Mouse (Mus musculus) liver, embryonic 11.5 days (tissue): ENCODE results near the gene Ppp4r1. TPM values are rescaled to one million over a fixed set of nuclear protein-coding genes. Genes with fewer than 3 reads are reported as not detected.

ENCODE experiments used
- ATAC-seq: fragments of 200-750 bp; cut with Nextera tagmentation; replicated peaks from 2 replicates; pipeline ENCODE4 v1.8.0; 2017; ENCODE audit warnings: moderate number of reproducible peaks, mild to moderate bottlenecking, moderate TSS enrichment, moderate library complexity; ENCODE audit not compliant: low FRiP score
- DNase-seq: peaks from one replicate; pipeline ENCODE4 v3.0.0-alpha.2; 2017; ENCODE audit warnings: low spot score
- H3K27ac ChIP-seq: fragments of 300-500 bp; sonication (generic); 2 replicates; pipeline ENCODE4 v1.5.1; 2014; ENCODE audit warnings: mild to moderate bottlenecking, low read depth, low read length, control low read depth
- H3K27me3 ChIP-seq: fragments of 300-500 bp; sonication (generic); replicated peaks from 2 replicates; pipeline ENCODE4 v1.6.1; 2014; ENCODE audit warnings: low read length, mixed read lengths; ENCODE audit not compliant: control insufficient read depth, insufficient read depth
- H3K36me3 ChIP-seq: fragments of 300-500 bp; sonication (generic); 2 replicates; pipeline ENCODE4 v1.6.1; 2014; ENCODE audit warnings: mild to moderate bottlenecking, low read length, moderate library complexity, mixed read lengths; ENCODE audit not compliant: control insufficient read depth, insufficient read depth
- H3K4me1 ChIP-seq: fragments of 300-500 bp; sonication (generic); replicated peaks from 2 replicates; pipeline ENCODE4 v1.6.1; 2014; ENCODE audit warnings: low read length, mixed read lengths; ENCODE audit not compliant: control insufficient read depth, insufficient read depth
- H3K4me2 ChIP-seq: fragments of 300-500 bp; sonication (generic); 2 replicates; pipeline ENCODE4 v1.6.1; 2014; ENCODE audit warnings: mild to moderate bottlenecking, control low read depth, moderate library complexity
- H3K4me3 ChIP-seq: fragments of 300-500 bp; sonication (generic); 2 replicates; pipeline ENCODE4 v1.5.1; 2014; ENCODE audit warnings: low read depth, low read length, control low read depth
- H3K9ac ChIP-seq: fragments of 300-500 bp; sonication (generic); 2 replicates; pipeline ENCODE4 v1.6.1; 2014; ENCODE audit warnings: low read depth, low read length, control low read depth
- H3K9me3 ChIP-seq: fragments of 300-500 bp; sonication (generic); 2 replicates; pipeline ENCODE4 v1.6.1; 2016; ENCODE audit warnings: low read length, inconsistent platforms, mixed read lengths; ENCODE audit not compliant: control insufficient read depth
- WGBS: fragments of 180-500 bp; shearing (Covaris S2); extraction: QIAGEN DNeasy Blood & Tissue Kit; methylation state at CpG from one replicate; pipeline ENCODE4 v1.1.7; 2014; 5-methylcytosine and 5-hydroxymethylcytosine counted together
- polyA plus RNA-seq: library from polyadenylated mRNA; unstranded; fragments of >200 nt; fragmentation: Nextera tagmentation; extraction: Ambion mirVana; gene quantifications from 2 replicates; pipeline ENCODE4 v1.2.1, GENCODE M21; 2014

The Ppp4r1 gene
- polyA plus RNA-seq, 1 experiment from 2014 or later = 25.5 TPM

- WGBS = 46% methylated on average over 3 of the region's 3 CpGs
- ATAC-seq = no peak
- DNase-seq = no peak
Observed at GRCm38 (mm10) chr17:65866201-65866600, 83.8 kb downstream of the Ppp4r1 start.

GRCm38 (mm10) chr17:65867996-65868395, 85.6 kb downstream of the Ppp4r1 start:
- H3K4me2 ChIP-seq = no peak overlapping the region
- ATAC-seq (no peak), DNase-seq (no peak)
- H3K4me3 ChIP-seq = no peak overlapping the region
- no peaks in the 10 kb centered on the region for H3K27me3 ChIP-seq
- H3K36me3 ChIP-seq = 0 out of 2 replicates have a peak, but pooled peaks cover 2% of the 10 kb centered on the region
- no peaks in the 10 kb centered on the region for H3K9me3 ChIP-seq
- peaks cover 11% of the 10 kb centered on the region for H3K4me1 ChIP-seq
- 87% methylated on average over 5 of the region's 5 CpGs for WGBS
- no peak overlapping the region for H3K27ac ChIP-seq
- no peak overlapping the region for H3K9ac ChIP-seq

More at GRCm38 (mm10) chr17:65866201-65866600, 83.8 kb downstream of the Ppp4r1 start:
- Histone ChIP-seq H3K9me3 (no peaks in the 10 kb centered on the region), H3K27me3 (no peaks in the 10 kb centered on the region), H3K4me3 (no peak overlapping the region), H3K4me2 (no peak overlapping the region), H3K9ac (no peak overlapping the region), H3K27ac (no peak overlapping the region), H3K4me1 (no peaks in the 10 kb centered on the region; the same call in 1 of the 2 replicates), H3K36me3 (0 out of 2 replicates have a peak, but pooled peaks cover 2% of the 10 kb centered on the region)

GRCm38 (mm10) chr17:65869720-65870119, 87.3 kb downstream of the Ppp4r1 start:
- Histone ChIP-seq H3K4me2 (no peak overlapping the region), H3K9me3 (no peaks in the 10 kb centered on the region), H3K4me1 (peaks cover 11% of the 10 kb centered on the region), H3K4me3 (no peak overlapping the region), H3K27me3 (no peaks in the 10 kb centered on the region), H3K36me3 (0 out of 2 replicates have a peak, but pooled peaks cover 2% of the 10 kb centered on the region), H3K27ac (no peak overlapping the region), H3K9ac (no peak overlapping the region)
- DNase-seq (no peak), ATAC-seq (no peak)
- 72% methylated on average over 10 of the region's 10 CpGs for WGBS

GRCm38 (mm10) chr17:65870146-65870545, 87.8 kb downstream of the Ppp4r1 start:
- no peak overlapping the region for H3K27ac ChIP-seq
- 31% methylated on average over 4 of the region's 4 CpGs for WGBS
- H3K27me3 ChIP-seq = no peaks in the 10 kb centered on the region
- no peak overlapping the region for H3K9ac ChIP-seq
- ATAC-seq (0 out of 2 replicates have a peak, but pooled peaks have one; percentile 13), DNase-seq (no peak)
- H3K4me1 ChIP-seq = peaks cover 11% of the 10 kb centered on the region
- H3K9me3 ChIP-seq = no peaks in the 10 kb centered on the region
- no peak overlapping the region for H3K4me2 ChIP-seq
- H3K4me3 ChIP-seq = no peak overlapping the region
- H3K36me3 ChIP-seq = 0 out of 2 replicates have a peak, but pooled peaks cover 2% of the 10 kb centered on the region

- DNase-seq = no peak
- H3K9me3 ChIP-seq = no peaks in the 10 kb centered on the region
- ATAC-seq = no peak
- no peak overlapping the region for H3K9ac ChIP-seq
- WGBS = 59% methylated on average over 5 of the region's 5 CpGs
- no peak overlapping the region for H3K4me3 ChIP-seq
- H3K4me1 ChIP-seq = peaks cover 11% of the 10 kb centered on the region
- no peaks in the 10 kb centered on the region for H3K27me3 ChIP-seq
- H3K36me3 ChIP-seq = peaks cover 2% of the 10 kb centered on the region; the same call in 1 of the 2 replicates
- peak overlapping the region; percentile 43; the same call in 1 of the 2 replicates for H3K27ac ChIP-seq
- no peak overlapping the region for H3K4me2 ChIP-seq
Observed at GRCm38 (mm10) chr17:65871641-65872041, 89.3 kb downstream of the Ppp4r1 start.

- Histone ChIP-seq H3K27ac (no peak overlapping the region), H3K4me3 (no peak overlapping the region), H3K9me3 (no peaks in the 10 kb centered on the region), H3K4me2 (no peak overlapping the region), H3K4me1 (peaks cover 11% of the 10 kb centered on the region), H3K27me3 (no peaks in the 10 kb centered on the region), H3K9ac (no peak overlapping the region), H3K36me3 (peaks cover 2% of the 10 kb centered on the region; the same call in 1 of the 2 replicates)
- ATAC-seq (no peak), DNase-seq (no peak)
- 58% methylated on average over 6 of the region's 6 CpGs for WGBS
Observed at GRCm38 (mm10) chr17:65872051-65872450, 89.7 kb downstream of the Ppp4r1 start.

- WGBS = 55% methylated on average over 6 of the region's 6 CpGs
- peaks cover under 1% of the 10 kb centered on the region; the same call in 1 of the 2 replicates for H3K36me3 ChIP-seq
- ATAC-seq = peak; percentile 51
- H3K27me3 ChIP-seq = no peaks in the 10 kb centered on the region
- no peak overlapping the region for H3K27ac ChIP-seq
- H3K4me2 ChIP-seq = no peak overlapping the region
- no peak for DNase-seq
- peaks cover 11% of the 10 kb centered on the region for H3K4me1 ChIP-seq
- H3K4me3 ChIP-seq = no peak overlapping the region
- no peaks in the 10 kb centered on the region for H3K9me3 ChIP-seq
- no peak overlapping the region for H3K9ac ChIP-seq
Observed at GRCm38 (mm10) chr17:65872652-65873051, 90.3 kb downstream of the Ppp4r1 start.

- WGBS = 88% methylated on average over 4 of the region's 4 CpGs
- ATAC-seq (no peak), DNase-seq (no peak)
- Histone ChIP-seq H3K9ac (no peak overlapping the region), H3K27me3 (no peaks in the 10 kb centered on the region), H3K9me3 (no peaks in the 10 kb centered on the region), H3K4me2 (no peak overlapping the region), H3K4me1 (peaks cover 11% of the 10 kb centered on the region), H3K27ac (no peak overlapping the region), H3K4me3 (no peak overlapping the region), H3K36me3 (no peaks in the 10 kb centered on the region; the same call in 1 of the 2 replicates)
Observed at GRCm38 (mm10) chr17:65873156-65873555, 90.8 kb downstream of the Ppp4r1 start.

- 87% methylated on average over 11 of the region's 11 CpGs for whole genome bisulfite sequencing
- ATAC-seq = no peak
- Histone ChIP-seq H3K4me1 (peaks cover 11% of the 10 kb centered on the region), H3K4me3 (no peak overlapping the region), H3K27me3 (no peaks in the 10 kb centered on the region), H3K4me2 (no peak overlapping the region), H3K9me3 (no peaks in the 10 kb centered on the region), H3K36me3 (no peaks in the 10 kb centered on the region; the same call in 1 of the 2 replicates), H3K9ac (no peak overlapping the region), H3K27ac (no peak overlapping the region)
- no peak for DNase-seq
Observed at GRCm38 (mm10) chr17:65873834-65874233, 91.5 kb downstream of the Ppp4r1 start.
